Mouse (Mus musculus): ENCODE results near the gene Gramd1a. TPM values are rescaled to one million over a fixed set of nuclear protein-coding genes. Genes with fewer than 3 reads are reported as not detected.
A peak's percentile ranks its signal among the peaks of the same experiment; 100 is the strongest.

Gene Gramd1a
- polyA plus RNA-seq, 1 experiment from 2014 or later: 180 TPM

DNA sequence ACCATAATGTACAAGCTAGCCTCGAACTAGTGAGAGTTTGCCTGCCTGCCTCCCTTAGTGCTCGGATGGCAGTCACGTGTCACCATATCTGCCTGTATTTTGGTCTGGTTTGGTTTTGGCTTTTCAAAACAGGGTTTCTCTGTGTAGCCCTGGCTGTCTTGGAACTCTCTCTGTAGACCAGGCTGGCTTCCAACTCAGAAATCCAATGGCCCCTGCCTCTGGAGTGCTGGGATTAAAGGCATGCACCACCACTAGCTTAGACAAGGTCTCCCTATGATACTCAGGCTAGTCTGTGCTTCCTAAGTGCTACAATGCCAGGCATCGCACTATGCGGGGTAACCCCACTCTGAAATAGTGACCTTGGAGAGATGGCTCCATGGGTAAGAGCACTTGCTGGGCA, 45.9 kb downstream of the Gramd1a start:
- Histone ChIP-seq H3K36me3 (ENCODE audit: control insufficient read depth, insufficient read depth, low read length) (no peaks in the 10 kb centered on the region), H3K27me3 (ENCODE audit: control insufficient read depth, insufficient read depth, low read length) (no peaks in the 10 kb centered on the region), H3K4me3 (ENCODE audit: low read depth, low read length) (no peak overlapping the region), H3K9me3 (ENCODE audit: control insufficient read depth, low read length) (no peaks in the 10 kb centered on the region), H3K27ac (ENCODE audit: low read depth, low read length) (no peak overlapping the region), H3K4me2 (ENCODE audit: low read depth, low read length) (no peak overlapping the region), H3K9ac (replicated peaks; ENCODE audit: low read depth, low read length) (no peak overlapping the region), H3K4me1 (ENCODE audit: control insufficient read depth, insufficient read depth, low read length) (no peaks in the 10 kb centered on the region)
- WGBS: 89% methylated on average over 5 of the region's 5 CpGs
- ATAC-seq (ENCODE audit: low read depth): no peak

DNA sequence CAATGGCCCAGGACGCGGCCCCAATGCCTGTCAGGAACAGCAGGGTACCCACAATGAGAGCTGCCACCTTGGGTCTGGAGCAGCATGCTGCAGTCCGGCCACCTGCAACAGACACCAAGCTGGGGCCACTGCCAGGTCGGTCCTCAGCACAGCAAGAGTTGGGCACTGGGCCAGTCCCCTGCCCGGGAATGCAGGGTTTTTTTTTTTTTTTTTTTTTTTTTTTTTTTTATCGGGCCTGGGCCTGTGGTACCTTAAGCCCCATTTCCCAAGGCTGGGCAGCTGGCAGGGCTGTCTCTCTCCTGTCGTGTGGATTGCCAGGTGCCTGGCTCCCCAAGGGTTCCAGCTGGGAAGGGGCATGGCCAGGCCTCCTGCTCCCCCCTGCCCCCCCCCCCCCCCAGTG, 46.6 kb downstream of the Gramd1a start:
- ATAC-seq (ENCODE audit: low read depth): no peak
- WGBS: 51% methylated on average over 7 of the region's 7 CpGs
- no peak overlapping the region for H3K4me2 ChIP-seq (ENCODE audit: low read depth, low read length)

DNA sequence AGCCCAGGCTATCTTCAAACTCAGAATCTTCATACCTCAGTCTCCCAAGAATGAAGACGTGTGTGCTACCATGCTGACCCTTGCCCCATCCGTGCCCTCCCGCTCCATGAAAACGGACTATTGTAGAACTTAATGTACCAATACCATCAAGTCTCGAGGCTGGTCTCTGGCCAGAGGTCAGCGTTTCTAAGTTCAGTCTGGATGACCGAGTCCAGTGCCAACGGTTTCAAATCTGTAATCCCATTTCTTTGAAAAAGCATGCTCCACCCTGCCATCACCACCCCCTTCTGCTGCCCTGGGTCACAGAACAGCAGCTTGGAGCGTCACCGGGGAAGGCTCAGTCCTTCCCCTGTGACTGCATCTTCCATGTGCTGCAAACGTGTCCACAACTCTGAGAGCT, 47.9 kb downstream of the Gramd1a start:
- Histone ChIP-seq H3K9me3 (ENCODE audit: control insufficient read depth, low read length) (no peaks in the 10 kb centered on the region), H3K27me3 (ENCODE audit: control insufficient read depth, insufficient read depth, low read length) (no peaks in the 10 kb centered on the region), H3K4me2 (ENCODE audit: low read depth, low read length) (no peak overlapping the region), H3K4me3 (ENCODE audit: low read depth, low read length) (no peak overlapping the region), H3K9ac (replicated peaks; ENCODE audit: low read depth, low read length) (no peak overlapping the region), H3K27ac (ENCODE audit: low read depth, low read length) (no peak overlapping the region), H3K36me3 (ENCODE audit: control insufficient read depth, insufficient read depth, low read length) (no peaks in the 10 kb centered on the region), H3K4me1 (ENCODE audit: control insufficient read depth, insufficient read depth, low read length) (no peaks in the 10 kb centered on the region)
- no peak for ATAC-seq (ENCODE audit: low read depth)
- WGBS: 92% methylated on average over 11 of the region's 11 CpGs

More for the DNA sequence above, 46.6 kb downstream of the Gramd1a start:
- Histone ChIP-seq H3K27me3 (ENCODE audit: control insufficient read depth, insufficient read depth, low read length) (no peaks in the 10 kb centered on the region), H3K36me3 (ENCODE audit: control insufficient read depth, insufficient read depth, low read length) (no peaks in the 10 kb centered on the region), H3K9ac (replicated peaks; ENCODE audit: low read depth, low read length) (no peak overlapping the region), H3K27ac (ENCODE audit: low read depth, low read length) (no peak overlapping the region), H3K4me1 (ENCODE audit: control insufficient read depth, insufficient read depth, low read length) (no peaks in the 10 kb centered on the region), H3K4me3 (ENCODE audit: low read depth, low read length) (no peak overlapping the region), H3K9me3 (ENCODE audit: control insufficient read depth, low read length) (no peaks in the 10 kb centered on the region)

DNA sequence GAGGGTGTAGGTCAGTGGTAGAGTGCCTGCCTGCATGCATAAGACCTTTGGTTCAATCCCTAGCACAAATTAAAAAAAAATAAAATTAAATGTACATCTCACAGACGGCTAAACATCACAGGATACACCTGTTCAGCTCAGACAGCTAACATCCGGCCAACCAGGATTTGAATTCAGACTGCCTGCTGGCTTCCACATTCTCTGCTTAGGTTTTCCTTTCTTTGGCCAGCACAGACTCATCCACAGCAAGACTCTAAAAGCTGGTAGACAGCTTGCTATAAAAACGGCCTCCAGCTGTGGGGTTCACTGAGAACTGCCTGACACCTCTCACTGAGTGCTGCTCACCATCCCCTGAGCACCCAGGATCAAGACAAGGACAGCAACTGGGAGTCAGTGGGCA, 49.5 kb downstream of the Gramd1a start:
- no peak overlapping the region for H3K27ac ChIP-seq (ENCODE audit: low read depth, low read length)
- no peaks in the 10 kb centered on the region for H3K27me3 ChIP-seq (ENCODE audit: control insufficient read depth, insufficient read depth, low read length)
- no peak for ATAC-seq (ENCODE audit: low read depth)
- no peak overlapping the region for H3K4me2 ChIP-seq (ENCODE audit: low read depth, low read length)
- H3K9ac ChIP-seq (replicated peaks; ENCODE audit: low read depth, low read length): no peak overlapping the region
- no peak overlapping the region for H3K4me3 ChIP-seq (ENCODE audit: low read depth, low read length)
- WGBS: 43% methylated on average over 3 of the region's 3 CpGs
- no peaks in the 10 kb centered on the region for H3K9me3 ChIP-seq (ENCODE audit: control insufficient read depth, low read length)
- H3K36me3 ChIP-seq (ENCODE audit: control insufficient read depth, insufficient read depth, low read length): no peaks in the 10 kb centered on the region
- no peaks in the 10 kb centered on the region for H3K4me1 ChIP-seq (ENCODE audit: control insufficient read depth, insufficient read depth, low read length)

DNA sequence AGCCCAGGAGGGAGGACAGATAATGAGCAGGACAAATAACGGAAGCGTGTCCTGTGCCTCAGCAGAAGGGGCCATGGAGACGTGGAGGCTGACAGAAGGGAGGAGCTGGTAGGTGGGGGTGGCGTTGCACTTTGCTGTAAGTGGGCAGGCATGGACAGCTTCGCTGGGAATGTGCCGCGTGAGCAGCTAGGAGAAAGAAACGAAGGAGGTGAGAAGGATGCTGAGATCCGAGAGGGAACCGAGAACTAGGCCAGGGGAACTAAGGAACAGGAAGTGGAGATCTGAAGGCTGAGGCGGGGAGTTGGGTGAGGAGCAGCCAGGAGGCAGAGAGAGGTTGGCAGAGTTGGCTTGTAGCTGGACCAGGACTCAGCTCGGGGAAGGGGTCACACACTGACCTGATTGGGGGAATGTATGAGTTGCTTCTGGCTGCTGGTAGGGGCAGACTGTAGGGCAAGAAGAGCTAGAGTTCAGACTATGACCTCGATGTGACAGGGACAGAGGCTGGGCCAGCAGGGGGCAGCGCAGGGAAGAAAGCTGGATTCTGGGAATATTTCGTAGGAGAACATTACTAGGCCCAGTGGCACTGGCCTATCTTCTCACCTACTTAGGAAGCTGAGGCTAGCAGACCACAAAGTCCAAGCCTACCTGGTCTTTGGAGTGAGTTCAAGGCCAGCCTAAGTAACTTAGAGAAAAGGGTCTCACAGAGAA, 50.5 kb downstream of the Gramd1a start:
- no peak overlapping the region for H3K4me2 ChIP-seq (ENCODE audit: low read depth, low read length)
- 71% methylated on average over 15 of the region's 15 CpGs for WGBS
- H3K27me3 ChIP-seq (ENCODE audit: control insufficient read depth, insufficient read depth, low read length): no peaks in the 10 kb centered on the region
- no peaks in the 10 kb centered on the region for H3K4me1 ChIP-seq (ENCODE audit: control insufficient read depth, insufficient read depth, low read length)
- no peak overlapping the region for H3K27ac ChIP-seq (ENCODE audit: low read depth, low read length)
- H3K4me3 ChIP-seq (ENCODE audit: low read depth, low read length): no peak overlapping the region
- no peaks in the 10 kb centered on the region for H3K9me3 ChIP-seq (ENCODE audit: control insufficient read depth, low read length)
- H3K9ac ChIP-seq (replicated peaks; ENCODE audit: low read depth, low read length): no peak overlapping the region
- no peaks in the 10 kb centered on the region for H3K36me3 ChIP-seq (ENCODE audit: control insufficient read depth, insufficient read depth, low read length)
- no peak for ATAC-seq (ENCODE audit: low read depth)

DNA sequence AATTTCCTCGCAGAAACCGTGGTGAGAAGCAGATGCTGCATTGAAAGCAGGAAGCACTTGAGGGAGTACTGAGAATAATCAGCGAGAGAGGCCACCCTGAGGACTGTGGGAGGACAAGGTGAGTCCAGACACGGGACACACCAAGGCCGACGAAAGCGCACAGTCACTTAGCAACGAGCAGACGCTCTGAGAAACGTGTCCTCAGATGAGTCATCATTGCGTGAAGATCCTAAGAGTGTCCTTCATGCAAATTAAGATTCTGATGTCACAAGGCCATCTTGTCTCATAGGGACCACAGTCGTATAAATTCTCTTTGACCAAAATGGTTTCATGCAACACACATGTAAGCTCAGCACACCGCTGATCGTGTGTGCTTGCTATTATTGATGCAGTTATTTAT, 54.9 kb downstream of the Gramd1a start:
- WGBS: 80% methylated on average over 14 of the region's 14 CpGs
- H3K4me3 ChIP-seq (ENCODE audit: low read depth, low read length): no peak overlapping the region
- H3K27me3 ChIP-seq (ENCODE audit: control insufficient read depth, insufficient read depth, low read length): no peaks in the 10 kb centered on the region
- no peak for ATAC-seq (ENCODE audit: low read depth)
- no peaks in the 10 kb centered on the region for H3K36me3 ChIP-seq (ENCODE audit: control insufficient read depth, insufficient read depth, low read length)
- H3K27ac ChIP-seq (ENCODE audit: low read depth, low read length): no peak overlapping the region
- H3K9me3 ChIP-seq (ENCODE audit: control insufficient read depth, low read length): no peaks in the 10 kb centered on the region
- H3K9ac ChIP-seq (replicated peaks; ENCODE audit: low read depth, low read length): no peak overlapping the region
- H3K4me1 ChIP-seq (ENCODE audit: control insufficient read depth, insufficient read depth, low read length): no peaks in the 10 kb centered on the region
- H3K4me2 ChIP-seq (ENCODE audit: low read depth, low read length): no peak overlapping the region

DNA sequence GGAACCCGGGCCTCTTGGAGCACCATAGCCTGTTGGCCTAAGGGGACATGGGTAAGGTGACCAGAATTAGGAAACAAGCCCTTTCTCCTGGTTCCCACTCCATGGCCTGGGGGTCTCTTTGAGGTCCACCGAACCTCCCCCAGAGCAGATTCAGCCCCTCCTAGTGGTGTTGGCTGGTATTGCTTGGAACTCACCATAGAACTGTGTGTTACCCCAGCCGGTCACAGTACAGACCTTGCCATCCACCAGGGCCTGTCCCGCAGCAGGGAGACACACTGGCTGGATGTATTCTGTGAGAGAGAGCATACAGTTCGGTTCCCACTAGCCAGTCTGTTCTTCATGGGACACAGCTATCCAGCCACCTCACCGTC, 56.1 kb downstream of the Gramd1a start:
- H3K4me1 ChIP-seq (ENCODE audit: control insufficient read depth, insufficient read depth, low read length): no peaks in the 10 kb centered on the region
- no peak overlapping the region for H3K4me2 ChIP-seq (ENCODE audit: low read depth, low read length)
- H3K36me3 ChIP-seq (ENCODE audit: control insufficient read depth, insufficient read depth, low read length): no peaks in the 10 kb centered on the region
- ATAC-seq (ENCODE audit: low read depth): no peak
- H3K27ac ChIP-seq (ENCODE audit: low read depth, low read length): no peak overlapping the region
- 90% methylated on average over 6 of the region's 6 CpGs for WGBS
- no peaks in the 10 kb centered on the region for H3K9me3 ChIP-seq (ENCODE audit: control insufficient read depth, low read length)
- H3K9ac ChIP-seq (replicated peaks; ENCODE audit: low read depth, low read length): no peak overlapping the region
- H3K4me3 ChIP-seq (ENCODE audit: low read depth, low read length): no peak overlapping the region
- no peaks in the 10 kb centered on the region for H3K27me3 ChIP-seq (ENCODE audit: control insufficient read depth, insufficient read depth, low read length)

DNA sequence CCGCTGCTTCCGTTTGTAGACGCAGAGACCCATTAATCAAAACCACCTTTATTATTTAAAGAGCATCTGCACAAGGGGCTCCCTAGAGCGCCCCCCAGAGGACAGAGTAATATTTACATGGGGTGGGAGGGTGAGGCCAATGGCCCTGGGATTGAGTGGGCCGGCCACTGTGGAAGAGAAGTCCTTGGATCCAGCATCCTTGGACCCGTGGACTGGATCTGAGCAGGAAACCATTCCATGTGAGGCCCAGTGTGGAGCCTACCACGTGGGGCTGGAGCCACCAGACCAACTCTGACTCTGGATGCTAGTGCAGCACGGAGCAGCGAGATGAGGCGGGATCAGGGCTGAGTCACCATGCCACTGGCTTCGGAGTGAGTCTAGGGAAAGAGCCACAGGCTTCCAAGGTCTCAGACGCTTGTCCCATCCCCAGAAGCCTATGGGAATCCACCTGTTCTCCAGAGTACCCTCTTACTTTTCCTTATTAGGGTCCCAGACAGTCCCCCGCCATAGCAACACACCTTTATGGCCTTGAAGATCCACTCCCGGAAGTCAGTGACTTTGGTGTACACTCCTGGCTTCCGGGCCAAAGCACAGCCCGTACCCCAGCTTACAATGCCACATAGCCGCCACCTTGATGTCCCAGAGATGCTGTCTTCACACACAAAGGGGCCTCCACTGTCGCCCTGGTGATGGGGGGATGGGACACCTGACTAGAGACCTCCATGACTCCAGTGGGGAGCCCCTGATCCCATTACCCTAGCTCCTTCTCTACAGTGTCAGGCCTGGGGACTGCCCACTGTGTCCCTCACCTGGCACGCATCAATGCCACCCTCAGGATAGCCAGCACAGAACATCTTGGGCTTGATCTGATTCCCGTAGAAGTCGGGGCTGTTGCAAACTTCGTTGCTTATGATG, 56.7 kb downstream of the Gramd1a start:
- WGBS: 78% methylated on average over 22 of the region's 22 CpGs
- Histone ChIP-seq H3K9ac (replicated peaks; ENCODE audit: low read depth, low read length) (no peak overlapping the region), H3K9me3 (ENCODE audit: control insufficient read depth, low read length) (no peaks in the 10 kb centered on the region), H3K36me3 (ENCODE audit: control insufficient read depth, insufficient read depth, low read length) (no peaks in the 10 kb centered on the region), H3K27me3 (ENCODE audit: control insufficient read depth, insufficient read depth, low read length) (no peaks in the 10 kb centered on the region), H3K4me1 (ENCODE audit: control insufficient read depth, insufficient read depth, low read length) (no peaks in the 10 kb centered on the region), H3K4me3 (ENCODE audit: low read depth, low read length) (no peak overlapping the region), H3K27ac (ENCODE audit: low read depth, low read length) (no peak overlapping the region), H3K4me2 (ENCODE audit: low read depth, low read length) (no peak overlapping the region)
- ATAC-seq (ENCODE audit: low read depth): no peak

DNA sequence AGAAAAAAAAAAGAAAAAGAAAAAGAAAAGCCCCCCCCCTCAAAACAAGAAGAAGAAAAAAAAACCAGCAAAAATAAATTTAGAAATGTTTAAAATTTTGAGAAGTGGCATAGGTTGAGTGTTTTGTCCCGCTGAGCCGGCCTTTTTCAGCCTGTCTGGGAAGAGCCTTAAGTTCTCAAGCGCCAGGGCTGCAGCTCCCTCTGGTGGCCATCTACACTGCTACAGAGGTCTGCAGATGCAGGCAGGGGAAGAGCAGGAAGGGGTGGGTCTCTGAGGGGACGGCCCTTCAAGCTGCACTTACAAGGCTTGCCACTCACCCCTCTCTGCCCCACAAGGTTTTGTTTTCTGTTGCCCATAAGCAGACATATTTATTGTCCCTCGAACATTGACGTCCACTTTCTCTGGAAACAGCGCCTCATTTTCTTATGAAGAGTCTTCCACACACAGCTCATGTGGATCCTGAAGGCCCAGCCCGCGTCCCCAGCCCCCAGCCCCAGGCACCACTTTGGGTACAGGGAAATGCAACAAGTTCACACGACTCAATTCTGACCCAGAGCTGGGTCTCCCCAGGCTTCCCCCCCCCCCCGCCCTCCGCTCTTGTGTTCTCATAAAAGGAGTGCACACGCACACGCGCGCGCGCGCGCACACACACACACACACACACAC, 58.0 kb downstream of the Gramd1a start:
- no peak overlapping the region for H3K9ac ChIP-seq (replicated peaks; ENCODE audit: low read depth, low read length)
- H3K4me3 ChIP-seq (ENCODE audit: low read depth, low read length): no peak overlapping the region
- H3K9me3 ChIP-seq (ENCODE audit: control insufficient read depth, low read length): no peaks in the 10 kb centered on the region
- no peaks in the 10 kb centered on the region for H3K4me1 ChIP-seq (ENCODE audit: control insufficient read depth, insufficient read depth, low read length)
- H3K4me2 ChIP-seq (ENCODE audit: low read depth, low read length): peak overlapping the region; percentile 14; the same call in 1 of the 2 replicates
- 39% methylated on average over 20 of the region's 20 CpGs for WGBS
- H3K36me3 ChIP-seq (ENCODE audit: control insufficient read depth, insufficient read depth, low read length): no peaks in the 10 kb centered on the region
- no peaks in the 10 kb centered on the region for H3K27me3 ChIP-seq (ENCODE audit: control insufficient read depth, insufficient read depth, low read length)
- H3K27ac ChIP-seq (ENCODE audit: low read depth, low read length): no peak overlapping the region
- peak; percentile 94 for ATAC-seq (ENCODE audit: low read depth)

Data from neural tube, embryonic 14.5 days (tissue).